Comparison of ENCODE assay signal across 10 mouse cellular contexts in the genomic region with DNA sequence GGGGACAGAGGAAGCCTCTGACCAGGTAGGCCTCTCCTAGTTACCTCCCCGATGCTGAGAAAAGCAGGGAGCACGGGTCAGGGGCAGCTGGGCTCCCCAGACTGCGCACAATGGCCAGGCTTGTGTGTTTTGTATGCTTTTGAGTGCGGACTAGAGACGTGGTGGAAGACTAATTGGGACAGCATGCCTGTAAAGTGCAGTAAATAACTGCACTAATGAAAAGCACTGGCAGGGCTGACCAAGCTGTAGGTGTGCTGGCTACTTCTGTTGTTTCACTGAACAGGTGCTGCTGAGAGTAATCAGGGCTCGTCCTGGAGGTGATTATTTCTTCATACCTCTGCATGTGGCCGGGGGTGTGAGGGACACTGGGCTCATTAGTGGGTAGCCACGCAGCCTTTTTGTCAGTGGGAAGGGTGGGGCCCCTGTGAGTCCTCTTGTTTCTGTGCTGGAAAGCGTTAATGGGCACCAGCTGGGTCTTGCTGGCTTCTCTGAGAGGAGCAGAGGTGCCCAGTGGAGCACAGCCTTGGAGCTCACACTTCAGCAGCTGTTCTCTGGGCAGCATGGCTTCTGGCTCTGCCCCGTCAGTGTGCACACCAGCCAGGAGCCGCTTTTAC. TPM values are rescaled to one million over a fixed set of nuclear protein-coding genes. Genes with fewer than 3 reads are reported as not detected.
DNase-seq lines count a peak whose midpoint lies in the region; ATAC-seq and TF ChIP-seq lines count a peak whose summit lies in the region.
"Had no signal": no experiment of that assay in that cellular context is flagged by ENCODE, and none has a peak within 500 bp of the region (broad histone marks: within the 10 kb centered on the region; RNA-seq: fewer than 3 reads in every experiment).

No protein-coding gene starts in this region.

- no peak for TF ChIP-seq POLR2A in brain, embryonic 14.5 days (IDR thresholded peaks at IDR 0.05; ENCODE audit: borderline replicate concordance, extremely low read depth, insufficient read depth, insufficient read length, poor library complexity, severe bottlenecking)

- no peak overlapping the region for H3K4me3 ChIP-seq in midbrain, embryonic 11.5 days (ENCODE audit: low read depth, low read length)

- WGBS in midbrain, embryonic 11.5 days: 66% methylated on average over 11 of the region's 11 CpGs

- TF ChIP-seq CTCF in brain, embryonic 14.5 days (IDR thresholded peaks at IDR 0.05; ENCODE audit: borderline replicate concordance, extremely low read depth, insufficient read depth, insufficient read length): no peak

- ATAC-seq in midbrain, embryonic 11.5 days (ENCODE audit: low FRiP score): 0 out of 2 replicates have a peak, but pooled peaks have one; percentile 22
- ATAC-seq: lung, postnatal 0 days had no signal

- intact Hi-C loops in gastrocnemius, postnatal 36 days (cut with DNase I): no loop called here

- H3K9ac ChIP-seq in midbrain, embryonic 11.5 days (ENCODE audit: low read length): no peak overlapping the region

- H3K4me2 ChIP-seq in midbrain, embryonic 11.5 days: no peak overlapping the region

- H3K4me1 ChIP-seq in midbrain, embryonic 11.5 days (ENCODE audit: control insufficient read depth, insufficient read depth, low read length): peaks cover 18% of the 10 kb centered on the region

- no peaks in the 10 kb centered on the region for H3K9me3 ChIP-seq in midbrain, embryonic 11.5 days (ENCODE audit: control insufficient read depth, low read length)

- H3K27me3 ChIP-seq in midbrain, embryonic 11.5 days (ENCODE audit: control insufficient read depth, insufficient read depth, low read length): no peaks in the 10 kb centered on the region

- no peak overlapping the region for H3K27ac ChIP-seq in midbrain, embryonic 11.5 days (ENCODE audit: low read depth, low read length)

- DNase-seq in gastrocnemius, postnatal 10 days: peak; percentile 10
- no peak for DNase-seq in gastrocnemius, postnatal 36 days
- peak; percentile 78 for DNase-seq in brain, embryonic 14.5 days (ENCODE audit: low read depth)
- DNase-seq in forelimb bud, embryonic 11.5 days (ENCODE audit: low read depth, low spot score): peak; percentile 87
- DNase-seq in midbrain, embryonic 11.5 days (ENCODE audit: low spot score, missing footprints): no peak
- no peak for DNase-seq in thymus, postnatal 25 days
- DNase-seq in lung, postnatal 25 days (ENCODE audit: low spot score): no peak
- DNase-seq in cerebellum, postnatal 25 days: no peak
- DNase-seq: cerebellum, adult 11 months had no signal

- H3K36me3 ChIP-seq in midbrain, embryonic 11.5 days (ENCODE audit: control insufficient read depth, insufficient read depth, low read length): no peaks in the 10 kb centered on the region

RNA-seq across cellular contexts. Expression of a gene that starts 48.3 kb away (rescaled TPM):
- total RNA-seq in gastrocnemius, postnatal 10 days (2021): 1 to 10 TPM; 6.4 to 6.9 TPM
- total RNA-seq in gastrocnemius, postnatal 36 days (2021): 1 to 10 TPM; 4.7 to 7.1 TPM
- 57.1 and 59.9 TPM in 2 replicates for polyA plus RNA-seq in brain, embryonic 14.5 days (2012; rRNA removed)
- polyA plus RNA-seq in midbrain, embryonic 11.5 days (2014; fragmentation: Nextera tagmentation; extraction: Ambion mirVana): 40.4 and 43.0 TPM in 2 replicates

RNA-seq across cellular contexts. Expression of a gene that starts 49.6 kb away (rescaled TPM):
- 10 to 100 TPM; 15.0 to 18.4 TPM for total RNA-seq in gastrocnemius, postnatal 10 days (2021)
- total RNA-seq in gastrocnemius, postnatal 36 days (2021): 10 to 100 TPM; 13.8 to 16.6 TPM
- polyA plus RNA-seq in brain, embryonic 14.5 days (2012; rRNA removed): 40.6 and 41.8 TPM in 2 replicates
- 35.9 and 37.8 TPM in 2 replicates for polyA plus RNA-seq in midbrain, embryonic 11.5 days (2014; fragmentation: Nextera tagmentation; extraction: Ambion mirVana)

Comparison
In these comparisons a context has a peak if more than half of its experiments do, and no peak if none do; other contexts are left out.
1. DNase-seq: peak in gastrocnemius, postnatal 10 days (single experiment), brain, embryonic 14.5 days (single experiment) and forelimb bud, embryonic 11.5 days (single experiment); none in gastrocnemius, postnatal 36 days (0 of 2), midbrain, embryonic 11.5 days (single experiment), thymus, postnatal 25 days (single experiment), lung, postnatal 25 days (single experiment) and cerebellum, postnatal 25 days (0 of 2).